Comparison of ENCODE assay signal across 17 mouse cellular contexts in the genomic region with DNA sequence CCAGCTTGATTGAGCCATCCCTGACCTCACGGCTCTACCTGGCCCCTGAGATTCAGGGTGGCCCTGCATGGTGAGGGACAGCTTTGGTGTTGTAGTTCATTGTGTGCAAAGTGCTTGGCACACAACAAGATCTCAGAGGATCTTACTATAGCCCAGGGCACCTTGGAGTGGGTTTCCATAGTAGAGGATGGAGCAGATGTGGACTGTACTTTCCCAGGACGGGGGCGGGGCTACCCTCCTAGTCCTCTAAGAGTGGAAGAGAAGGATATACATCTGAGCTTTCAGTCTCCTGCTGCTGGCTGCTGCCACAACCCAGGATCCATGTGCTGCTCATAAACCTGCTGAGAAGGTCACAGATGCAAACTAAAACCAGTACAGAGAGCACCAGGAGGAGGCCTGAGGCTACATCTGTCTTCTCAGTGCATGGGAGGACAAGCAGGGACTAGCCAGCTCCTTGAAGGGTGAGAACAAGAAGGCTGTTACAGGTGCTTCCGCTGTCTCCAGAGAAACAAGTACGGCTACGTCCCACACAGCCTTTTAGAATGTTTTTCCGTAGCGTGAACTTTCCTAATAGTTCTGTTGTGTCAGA. TPM values are rescaled to one million over a fixed set of nuclear protein-coding genes. Genes with fewer than 3 reads are reported as not detected.
A peak's percentile ranks its signal among the peaks of the same experiment; 100 is the strongest.
DNase-seq lines count a peak whose midpoint lies in the region; ATAC-seq lines count a peak whose summit lies in the region.
"Had no signal": no experiment of that assay in that cellular context is flagged by ENCODE, and none has a peak within 500 bp of the region (broad histone marks: within the 10 kb centered on the region; RNA-seq: fewer than 3 reads in every experiment).

No protein-coding gene starts in this region.

- no peaks in the 10 kb centered on the region for H3K36me3 ChIP-seq in hindbrain, embryonic 15.5 days
- H3K36me3 ChIP-seq in hindbrain, embryonic 14.5 days (replicated peaks; ENCODE audit: control insufficient read depth, insufficient read depth) = no peaks in the 10 kb centered on the region
- H3K36me3 ChIP-seq in lung, embryonic 16.5 days (ENCODE audit: control insufficient read depth, insufficient read depth, low read length) = no peaks in the 10 kb centered on the region
- no peaks in the 10 kb centered on the region for H3K36me3 ChIP-seq in limb, embryonic 15.5 days
- H3K36me3 ChIP-seq: G1E; liver, embryonic 15.5 days; midbrain, embryonic 12.5 days had no signal

- peak; percentile 33 to 37 for DNase-seq in gastrocnemius, adult 8-10 months (ENCODE audit: low spot score in 2 of 2)
- DNase-seq in gastrocnemius, postnatal 14 days = no peak
- DNase-seq in hindbrain, embryonic 14.5 days (ENCODE audit: low spot score) = no peak
- DNase-seq in lung, postnatal 10 days = no peak
- no peak for DNase-seq in thymus, postnatal 36 days
- DNase-seq: B cell, adult 2 months; cerebellum, adult 18-20 months; right cerebral cortex, postnatal 14 days had no signal

- intact Hi-C loops in gastrocnemius, postnatal 14 days (cut with DNase I; ENCODE audit: low total_unique reads) = no loop called here

- ATAC-seq in hindbrain, embryonic 15.5 days (ENCODE audit: low FRiP score, low read depth) = peak; percentile 27; the same call in 1 of the 2 replicates
- no peak; the same call in 1 of the 2 replicates for ATAC-seq in hindbrain, embryonic 14.5 days (ENCODE audit: low FRiP score)
- ATAC-seq in lung, embryonic 16.5 days (ENCODE audit: low read depth) = peak; percentile 18; the same call in 1 of the 2 replicates
- ATAC-seq in limb, embryonic 15.5 days (ENCODE audit: insufficient number of reproducible peaks, low FRiP score, low TSS enrichment, low read depth) = 0 out of 2 replicates have a peak, but pooled peaks have one; percentile 48
- ATAC-seq: forebrain, embryonic 16.5 days; inflammation-experienced regulatory T-cells, adult 6 months had no signal

- H3K9me3 ChIP-seq in hindbrain, embryonic 15.5 days = no peaks in the 10 kb centered on the region
- no peaks in the 10 kb centered on the region for H3K9me3 ChIP-seq in hindbrain, embryonic 14.5 days (ENCODE audit: control insufficient read depth, low read length)
- H3K9me3 ChIP-seq in lung, embryonic 16.5 days (ENCODE audit: control insufficient read depth, low read length) = no peaks in the 10 kb centered on the region
- no peaks in the 10 kb centered on the region for H3K9me3 ChIP-seq in limb, embryonic 15.5 days
- H3K9me3 ChIP-seq: G1E; liver, embryonic 15.5 days; midbrain, embryonic 12.5 days had no signal

- no peak overlapping the region for H3K4me2 ChIP-seq in hindbrain, embryonic 15.5 days
- no peak overlapping the region for H3K4me2 ChIP-seq in hindbrain, embryonic 14.5 days (replicated peaks)
- H3K4me2 ChIP-seq in lung, embryonic 16.5 days (ENCODE audit: low read depth, low read length) = no peak overlapping the region
- no peak overlapping the region for H3K4me2 ChIP-seq in limb, embryonic 15.5 days
- H3K4me2 ChIP-seq: liver, embryonic 15.5 days; midbrain, embryonic 12.5 days had no signal

- H3K4me3 ChIP-seq in hindbrain, embryonic 15.5 days = no peak overlapping the region
- no peak overlapping the region for H3K4me3 ChIP-seq in hindbrain, embryonic 14.5 days (replicated peaks; ENCODE audit: low read length)
- H3K4me3 ChIP-seq in lung, embryonic 16.5 days (ENCODE audit: low read length) = no peak overlapping the region
- no peak overlapping the region for H3K4me3 ChIP-seq in limb, embryonic 15.5 days
- H3K4me3 ChIP-seq: layer of hippocampus, adult 2 months; liver, embryonic 15.5 days; midbrain, embryonic 12.5 days had no signal

- 94% methylated on average over 8 of the region's 8 CpGs for WGBS in hindbrain, embryonic 15.5 days
- 92% methylated on average over 8 of the region's 8 CpGs for WGBS in hindbrain, embryonic 14.5 days
- 74% methylated on average over 8 of the region's 8 CpGs for WGBS in lung, embryonic 16.5 days
- 69% methylated on average over 8 of the region's 8 CpGs for WGBS in limb, embryonic 15.5 days

- no peaks in the 10 kb centered on the region for H3K27me3 ChIP-seq in hindbrain, embryonic 15.5 days
- H3K27me3 ChIP-seq in hindbrain, embryonic 14.5 days (ENCODE audit: control insufficient read depth, insufficient read depth, low read length) = no peaks in the 10 kb centered on the region
- no peaks in the 10 kb centered on the region for H3K27me3 ChIP-seq in lung, embryonic 16.5 days (ENCODE audit: control insufficient read depth, insufficient read depth, low read depth, low read length)
- H3K27me3 ChIP-seq in limb, embryonic 15.5 days = no peaks in the 10 kb centered on the region
- H3K27me3 ChIP-seq: liver, embryonic 15.5 days; midbrain, embryonic 12.5 days had no signal

- H3K27ac ChIP-seq in hindbrain, embryonic 15.5 days (replicated peaks) = no peak overlapping the region
- H3K27ac ChIP-seq in hindbrain, embryonic 14.5 days = no peak overlapping the region
- peak overlapping the region; percentile 65 for H3K27ac ChIP-seq in lung, embryonic 16.5 days (ENCODE audit: low read length)
- no peak overlapping the region for H3K27ac ChIP-seq in limb, embryonic 15.5 days
- H3K27ac ChIP-seq: liver, embryonic 15.5 days; midbrain, embryonic 12.5 days had no signal

- H3K9ac ChIP-seq in hindbrain, embryonic 15.5 days = no peak overlapping the region
- H3K9ac ChIP-seq in hindbrain, embryonic 14.5 days = no peak overlapping the region
- H3K9ac ChIP-seq in lung, embryonic 16.5 days (ENCODE audit: low read length) = no peak overlapping the region
- H3K9ac ChIP-seq in limb, embryonic 15.5 days = no peak overlapping the region
- H3K9ac ChIP-seq: liver, embryonic 15.5 days; midbrain, embryonic 12.5 days had no signal

- H3K4me1 ChIP-seq in hindbrain, embryonic 15.5 days (replicated peaks) = peaks cover 46% of the 10 kb centered on the region
- peaks cover 18% of the 10 kb centered on the region for H3K4me1 ChIP-seq in hindbrain, embryonic 14.5 days (replicated peaks; ENCODE audit: control insufficient read depth, insufficient read depth, low read length)
- H3K4me1 ChIP-seq in lung, embryonic 16.5 days (replicated peaks; ENCODE audit: control insufficient read depth, insufficient read depth, low read length) = peaks cover 41% of the 10 kb centered on the region
- peaks cover 22% of the 10 kb centered on the region for H3K4me1 ChIP-seq in limb, embryonic 15.5 days

RNA-seq across cellular contexts. Expression of a gene that starts 44.6 kb away (rescaled TPM):
- total RNA-seq in gastrocnemius, adult 8-10 months (2022) = 10 to 100 TPM; 11.1 to 15.0 (median 13.8) TPM
- 10 to 100 TPM; 15.8 to 20.3 TPM for total RNA-seq in gastrocnemius, postnatal 14 days (2021)
- polyA plus RNA-seq in hindbrain, embryonic 15.5 days (2015; fragmentation: Nextera tagmentation; extraction: Ambion mirVana) = 95.0 and 102 TPM in 2 replicates
- polyA plus RNA-seq in hindbrain, embryonic 14.5 days (2014; fragmentation: Nextera tagmentation; extraction: Ambion mirVana) = 48.4 and 53.0 TPM in 2 replicates
- 32.5 and 32.9 TPM in 2 replicates for polyA plus RNA-seq in lung, embryonic 16.5 days (2015; fragmentation: Nextera tagmentation; extraction: Ambion mirVana)
- polyA plus RNA-seq in limb, embryonic 15.5 days (2015; fragmentation: Nextera tagmentation; extraction: Ambion mirVana) = 25.4 and 33.0 TPM in 2 replicates
- polyA plus RNA-seq: G1E had no signal

Comparison
In these comparisons a context has a peak if more than half of its experiments do, and no peak if none do; other contexts are left out.
1. DNase-seq: peak in gastrocnemius, adult 8-10 months (2 of 2); none in gastrocnemius, postnatal 14 days (single experiment), hindbrain, embryonic 14.5 days (single experiment), lung, postnatal 10 days (single experiment) and thymus, postnatal 36 days (0 of 2).